Mouse (Mus musculus) E14TG2a.4 (cell line): ENCODE measurements around the gene Galnt9.
A peak's percentile ranks its signal among the peaks of the same experiment; 100 is the strongest.

ENCODE experiments used
- H3K27me3 ChIP-seq: 2 replicates; pipeline ENCODE4 v1.6.1; 2014; ENCODE audit warnings: low read length, control low read depth; ENCODE audit not compliant: insufficient read depth
- H3K36me3 ChIP-seq: 2 replicates; pipeline ENCODE4 v1.6.1; 2014; ENCODE audit warnings: low read length, control low read depth; ENCODE audit not compliant: insufficient read depth
- H3K4me1 ChIP-seq: replicated peaks from 2 replicates; pipeline ENCODE4 v1.6.1; 2014; ENCODE audit warnings: low read depth, low read length, control low read depth
- H3K4me3 ChIP-seq: replicated peaks from 2 replicates; pipeline ENCODE4 v1.5.1; 2014; ENCODE audit warnings: mild to moderate bottlenecking, low read length
- H3K9me3 ChIP-seq: 2 replicates; pipeline ENCODE4 v1.6.1; 2014; ENCODE audit warnings: low read length, control low read depth
- CTCF ChIP-seq: conservative IDR thresholded peaks from 2 replicates; pipeline ENCODE4 v1.5.1; 2014; ENCODE audit warnings: low read length
- NANOG ChIP-seq: IDR thresholded peaks from 2 replicates; pipeline ENCODE4 v1.6.1; 2014; ENCODE audit warnings: borderline replicate concordance, low read length, mixed read lengths
- POU5F1 ChIP-seq: IDR thresholded peaks from 2 replicates; pipeline ENCODE4 v1.6.1; 2014; ENCODE audit warnings: low read length, borderline replicate concordance

Gene Galnt9

GRCm38 (mm10) chr5:110526556-110526955 lies 17.6 kb upstream of the Galnt9 start:
- no peaks in the 10 kb centered on the region for H3K9me3 ChIP-seq
- peaks cover 18% of the 10 kb centered on the region for H3K4me1 ChIP-seq
- H3K27me3 ChIP-seq, result peaks cover 41% of the 10 kb centered on the region
- no peak overlapping the region for H3K4me3 ChIP-seq
- no peaks in the 10 kb centered on the region for H3K36me3 ChIP-seq
- TF ChIP-seq POU5F1 (no peak), NANOG (no peak), CTCF (no peak)

GRCm38 (mm10) chr5:110531091-110531490 lies 13.1 kb upstream of the Galnt9 start:
- TF ChIP-seq POU5F1 (no peak), CTCF (no peak), NANOG (no peak)
- Histone ChIP-seq H3K36me3 (no peaks in the 10 kb centered on the region), H3K4me3 (no peak overlapping the region), H3K9me3 (peaks cover 6% of the 10 kb centered on the region), H3K27me3 (peaks cover 30% of the 10 kb centered on the region), H3K4me1 (peaks cover 10% of the 10 kb centered on the region)

- Histone ChIP-seq H3K4me3 (no peak overlapping the region), H3K27me3 (peaks cover 44% of the 10 kb centered on the region), H3K36me3 (no peaks in the 10 kb centered on the region), H3K4me1 (no peaks in the 10 kb centered on the region), H3K9me3 (peaks cover 6% of the 10 kb centered on the region)
- TF ChIP-seq CTCF (no peak), NANOG (no peak), POU5F1 (no peak)
These were observed 9.8 kb upstream of the Galnt9 start for GRCm38 (mm10) chr5:110534402-110534801.

GRCm38 (mm10) chr5:110535964-110536363 lies 8.2 kb upstream of the Galnt9 start:
- H3K36me3 ChIP-seq, result no peaks in the 10 kb centered on the region
- H3K27me3 ChIP-seq, result peaks cover 57% of the 10 kb centered on the region
- H3K9me3 ChIP-seq, result peaks cover 6% of the 10 kb centered on the region
- H3K4me1 ChIP-seq, result no peaks in the 10 kb centered on the region
- TF ChIP-seq NANOG (no peak), CTCF (no peak), POU5F1 (no peak)
- no peak overlapping the region for H3K4me3 ChIP-seq

- TF ChIP-seq NANOG (no peak), CTCF (no peak)
- Histone ChIP-seq H3K36me3 (no peaks in the 10 kb centered on the region), H3K4me3 (no peak overlapping the region), H3K9me3 (no peaks in the 10 kb centered on the region), H3K27me3 (peaks cover 69% of the 10 kb centered on the region), H3K4me1 (peaks cover 16% of the 10 kb centered on the region)
These were observed 3.2 kb upstream of the Galnt9 start for GRCm38 (mm10) chr5:110540947-110541346.

GRCm38 (mm10) chr5:110541456-110541855 lies 2.7 kb upstream of the Galnt9 start:
- Histone ChIP-seq H3K36me3 (no peaks in the 10 kb centered on the region), H3K9me3 (no peaks in the 10 kb centered on the region), H3K4me1 (peaks cover 16% of the 10 kb centered on the region), H3K27me3 (peaks cover 70% of the 10 kb centered on the region), H3K4me3 (no peak overlapping the region)
- no peak for TF ChIP-seq CTCF
- no peak for TF ChIP-seq POU5F1
- no peak for TF ChIP-seq NANOG

- Histone ChIP-seq H3K9me3 (no peaks in the 10 kb centered on the region), H3K4me1 (peaks cover 41% of the 10 kb centered on the region), H3K4me3 (peak overlapping the region; percentile 86), H3K27me3 (peaks cover 68% of the 10 kb centered on the region), H3K36me3 (no peaks in the 10 kb centered on the region)
- TF ChIP-seq NANOG (no peak), POU5F1 (no peak)
These were observed 525 bp downstream of the Galnt9 start for GRCm38 (mm10) chr5:110544691-110545069.

GRCm38 (mm10) chr5:110545311-110545710 lies 1.2 kb downstream of the Galnt9 start:
- H3K4me3 ChIP-seq, result peak overlapping the region; percentile 86; the same call in 1 of the 2 replicates
- no peaks in the 10 kb centered on the region for H3K9me3 ChIP-seq
- TF ChIP-seq CTCF, result no peak
- TF ChIP-seq POU5F1, result no peak
- TF ChIP-seq NANOG, result no peak
- H3K27me3 ChIP-seq, result peaks cover 62% of the 10 kb centered on the region
- H3K36me3 ChIP-seq, result no peaks in the 10 kb centered on the region
- H3K4me1 ChIP-seq, result peaks cover 44% of the 10 kb centered on the region

- Histone ChIP-seq H3K36me3 (no peaks in the 10 kb centered on the region), H3K9me3 (no peaks in the 10 kb centered on the region), H3K4me3 (no peak overlapping the region), H3K4me1 (peaks cover 47% of the 10 kb centered on the region), H3K27me3 (peaks cover 56% of the 10 kb centered on the region)
- TF ChIP-seq CTCF (no peak), POU5F1 (no peak), NANOG (no peak)
These were observed 2.0 kb downstream of the Galnt9 start for GRCm38 (mm10) chr5:110546136-110546535.
